Mouse (Mus musculus): ENCODE measurements around the gene Tagap1.
"Not testable (repeated sequence)": the region's sequence is repeated elsewhere in the genome, so short reads cannot be mapped to it uniquely, and the experiment has no call there.

DNA sequence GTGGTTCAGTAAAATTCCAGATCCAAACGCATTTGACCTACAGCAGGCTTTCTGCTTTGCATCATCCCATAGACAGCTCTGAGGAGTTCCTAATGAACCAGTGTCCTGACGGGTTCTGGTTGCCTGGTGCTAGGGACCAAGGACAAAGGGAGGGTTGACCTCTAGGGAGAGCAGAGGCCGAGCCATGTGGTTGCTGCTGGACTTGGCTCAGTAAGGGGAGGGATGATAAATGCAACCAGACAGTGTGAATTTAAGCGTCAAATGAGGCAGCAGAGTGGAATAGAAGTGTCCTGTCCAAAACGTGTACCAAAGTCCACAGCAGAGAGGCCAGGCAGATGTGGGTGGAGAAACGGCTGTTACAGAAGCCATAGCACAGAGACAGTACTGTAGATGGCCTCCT lies 34.5 kb upstream of the Tagap1 start:
- TF ChIP-seq CTCF (IDR thresholded peaks at IDR 0.05); EP300 (IDR thresholded peaks at IDR 0.05; ENCODE audit: insufficient read depth, low read depth, low read length): not testable (repeated sequence)

Measured in heart, adult 2 months (tissue).